Mouse (Mus musculus) yolk sac, embryonic 10.5 days (tissue): ENCODE results near the gene Zan.

Experiments used
- DNase-seq: peaks from one replicate; pipeline ENCODE4 v3.0.0-alpha.2; 2017; ENCODE audit warnings: low spot score

Gene Zan

DNA sequence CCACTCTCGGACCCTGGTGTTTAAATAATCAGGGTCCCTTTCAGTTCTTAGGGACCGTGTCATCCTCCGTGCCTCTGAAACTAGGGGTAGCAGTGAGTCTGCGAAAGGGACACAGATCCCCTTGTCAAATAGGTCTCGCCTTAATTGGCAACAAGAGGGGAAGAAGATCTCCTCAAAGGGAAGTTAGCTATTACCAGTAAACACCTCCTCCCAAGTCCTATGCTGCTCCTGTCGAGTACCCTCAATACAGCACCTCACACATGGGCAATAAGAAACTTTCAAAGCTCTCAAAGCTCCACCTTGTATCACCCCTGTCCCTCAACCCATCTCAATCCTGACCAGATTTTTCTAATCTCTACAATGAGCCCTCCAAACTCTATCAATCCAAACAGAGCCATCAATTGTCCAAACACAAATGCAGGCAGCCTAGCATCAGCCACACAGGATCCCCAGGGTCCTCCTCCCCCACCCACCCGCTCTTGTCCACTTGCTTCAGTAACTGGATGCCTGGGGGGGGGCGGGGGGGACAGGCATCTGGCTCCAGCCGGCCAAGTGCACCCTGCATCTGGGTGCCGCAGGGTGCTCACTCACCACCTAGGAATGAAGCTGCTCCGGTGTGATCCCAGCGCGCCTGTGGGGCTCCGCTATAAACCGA lies 143.9 kb downstream of the Zan start:
- DNase-seq: no peak

DNA sequence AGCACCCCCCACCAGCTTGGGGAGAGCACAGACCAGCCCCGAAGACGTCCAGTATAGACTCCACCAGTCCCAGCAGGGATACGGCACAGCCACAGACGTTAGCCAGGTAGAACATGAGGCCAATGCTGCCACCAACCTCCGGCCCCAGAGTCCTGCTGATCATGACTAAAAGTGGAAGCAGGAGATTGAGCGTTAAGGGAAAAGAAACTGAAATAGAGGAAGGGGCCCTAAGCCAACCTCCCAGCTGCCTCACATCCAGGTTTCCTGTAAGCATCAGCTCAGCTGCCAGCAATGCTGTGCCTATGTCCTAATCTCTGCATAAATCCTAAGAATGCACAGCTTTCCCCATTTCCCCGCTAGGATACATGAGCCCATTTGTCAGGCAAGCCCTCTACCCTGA lies 146.0 kb downstream of the Zan start:
- DNase-seq: no peak
